Mouse (Mus musculus) ES-E14 (cell line): ENCODE measurements around the gene Lmntd2.

ENCODE experiments used
- CHD2 ChIP-seq: IDR thresholded peaks from 2 replicates; pipeline ENCODE4 v1.6.1; 2014; ENCODE audit warnings: mild to moderate bottlenecking, low read depth, low read length, inconsistent platforms
- MAFK ChIP-seq: IDR thresholded peaks from 2 replicates; pipeline ENCODE4 v1.6.1; 2014; ENCODE audit warnings: mild to moderate bottlenecking, low read depth, low read length, inconsistent platforms; ENCODE audit not compliant: insufficient read depth

DNA sequence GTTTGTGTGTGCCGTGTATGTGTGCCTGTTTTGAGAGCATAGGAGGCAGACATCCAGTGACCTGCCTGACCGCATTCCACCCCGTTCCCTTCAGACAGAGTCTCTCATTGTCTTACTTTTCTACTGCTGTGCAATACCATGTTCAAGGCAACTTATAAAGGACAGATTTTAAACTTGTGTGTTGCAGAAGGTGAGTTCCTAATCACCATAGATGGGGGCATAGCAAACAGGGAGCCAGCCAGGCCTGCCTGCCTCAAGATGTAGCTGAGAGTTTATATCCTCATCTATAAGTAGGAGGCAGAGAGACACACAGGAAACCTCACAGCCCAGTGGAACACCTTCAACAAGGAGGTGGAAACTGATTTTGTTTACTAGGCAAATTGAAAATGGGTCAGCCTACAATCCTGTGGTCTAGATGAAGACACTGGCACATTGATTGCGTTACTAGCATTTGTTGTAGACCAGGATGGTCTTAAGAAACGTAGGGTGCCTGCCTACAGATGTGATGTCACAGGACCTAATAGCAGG is 40.5 kb downstream of the Lmntd2 start:
- TF ChIP-seq MAFK: no peak
- no peak for TF ChIP-seq CHD2
